Mouse (Mus musculus) liver, embryonic 11.5 days (tissue): ENCODE measurements around the gene Cdh22. TPM values are rescaled to one million over a fixed set of nuclear protein-coding genes. Genes with fewer than 3 reads are reported as not detected.
A peak's percentile ranks its signal among the peaks of the same experiment; 100 is the strongest.

Experiments used
- ATAC-seq: fragments of 200-750 bp; cut with Nextera tagmentation; replicated peaks from 2 replicates; pipeline ENCODE4 v1.8.0; 2017; ENCODE audit warnings: moderate number of reproducible peaks, mild to moderate bottlenecking, moderate TSS enrichment, moderate library complexity; ENCODE audit not compliant: low FRiP score
- DNase-seq: peaks from one replicate; pipeline ENCODE4 v3.0.0-alpha.2; 2017; ENCODE audit warnings: low spot score
- H3K27ac ChIP-seq: fragments of 300-500 bp; sonication (generic); 2 replicates; pipeline ENCODE4 v1.5.1; 2014; ENCODE audit warnings: mild to moderate bottlenecking, low read depth, low read length, control low read depth
- H3K27me3 ChIP-seq: fragments of 300-500 bp; sonication (generic); replicated peaks from 2 replicates; pipeline ENCODE4 v1.6.1; 2014; ENCODE audit warnings: low read length, mixed read lengths; ENCODE audit not compliant: control insufficient read depth, insufficient read depth
- H3K36me3 ChIP-seq: fragments of 300-500 bp; sonication (generic); 2 replicates; pipeline ENCODE4 v1.6.1; 2014; ENCODE audit warnings: mild to moderate bottlenecking, low read length, moderate library complexity, mixed read lengths; ENCODE audit not compliant: control insufficient read depth, insufficient read depth
- H3K4me1 ChIP-seq: fragments of 300-500 bp; sonication (generic); replicated peaks from 2 replicates; pipeline ENCODE4 v1.6.1; 2014; ENCODE audit warnings: low read length, mixed read lengths; ENCODE audit not compliant: control insufficient read depth, insufficient read depth
- H3K4me2 ChIP-seq: fragments of 300-500 bp; sonication (generic); 2 replicates; pipeline ENCODE4 v1.6.1; 2014; ENCODE audit warnings: mild to moderate bottlenecking, control low read depth, moderate library complexity
- H3K4me3 ChIP-seq: fragments of 300-500 bp; sonication (generic); 2 replicates; pipeline ENCODE4 v1.5.1; 2014; ENCODE audit warnings: low read depth, low read length, control low read depth
- H3K9ac ChIP-seq: fragments of 300-500 bp; sonication (generic); 2 replicates; pipeline ENCODE4 v1.6.1; 2014; ENCODE audit warnings: low read depth, low read length, control low read depth
- H3K9me3 ChIP-seq: fragments of 300-500 bp; sonication (generic); 2 replicates; pipeline ENCODE4 v1.6.1; 2016; ENCODE audit warnings: low read length, inconsistent platforms, mixed read lengths; ENCODE audit not compliant: control insufficient read depth
- WGBS: fragments of 180-500 bp; shearing (Covaris S2); extraction: QIAGEN DNeasy Blood & Tissue Kit; methylation state at CpG from one replicate; pipeline ENCODE4 v1.1.7; 2014; 5-methylcytosine and 5-hydroxymethylcytosine counted together
- polyA plus RNA-seq: library from polyadenylated mRNA; unstranded; fragments of >200 nt; fragmentation: Nextera tagmentation; extraction: Ambion mirVana; gene quantifications from 2 replicates; pipeline ENCODE4 v1.2.1, GENCODE M21; 2014

Gene Cdh22
- polyA plus RNA-seq, 1 experiment from 2014 or later: 0.11 TPM

DNA sequence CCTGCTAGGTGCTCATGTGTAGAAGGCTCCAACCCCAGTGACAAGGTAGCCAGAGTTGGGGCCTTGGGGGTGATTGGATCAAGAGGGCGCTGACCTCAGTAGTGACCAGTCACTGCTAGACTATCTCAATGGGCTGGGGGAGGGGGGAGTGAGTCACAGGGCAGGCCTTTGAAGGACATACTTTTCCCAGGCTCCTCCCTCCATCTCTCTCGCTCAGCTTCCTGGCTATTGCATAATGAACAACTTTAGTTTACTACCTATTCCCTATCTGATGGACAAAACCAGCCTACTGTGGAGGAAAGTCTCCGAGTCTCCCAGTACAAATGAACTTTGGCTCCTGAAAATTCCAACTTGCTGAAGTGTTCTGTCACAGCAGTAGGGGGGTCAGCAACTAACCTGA is 45.1 kb downstream of the Cdh22 start:
- H3K9ac ChIP-seq: no peak overlapping the region
- 0 out of 2 replicates have a peak, but pooled peaks cover 3% of the 10 kb centered on the region for H3K4me1 ChIP-seq
- H3K36me3 ChIP-seq: no peaks in the 10 kb centered on the region
- ATAC-seq (0 out of 2 replicates have a peak, but pooled peaks have one; percentile 20), DNase-seq (no peak)
- H3K27me3 ChIP-seq: peaks cover 5% of the 10 kb centered on the region
- no peak overlapping the region for H3K4me3 ChIP-seq
- no peaks in the 10 kb centered on the region for H3K9me3 ChIP-seq
- 48% methylated on average over 3 of the region's 3 CpGs for WGBS
- no peak overlapping the region for H3K27ac ChIP-seq
- H3K4me2 ChIP-seq: no peak overlapping the region

DNA sequence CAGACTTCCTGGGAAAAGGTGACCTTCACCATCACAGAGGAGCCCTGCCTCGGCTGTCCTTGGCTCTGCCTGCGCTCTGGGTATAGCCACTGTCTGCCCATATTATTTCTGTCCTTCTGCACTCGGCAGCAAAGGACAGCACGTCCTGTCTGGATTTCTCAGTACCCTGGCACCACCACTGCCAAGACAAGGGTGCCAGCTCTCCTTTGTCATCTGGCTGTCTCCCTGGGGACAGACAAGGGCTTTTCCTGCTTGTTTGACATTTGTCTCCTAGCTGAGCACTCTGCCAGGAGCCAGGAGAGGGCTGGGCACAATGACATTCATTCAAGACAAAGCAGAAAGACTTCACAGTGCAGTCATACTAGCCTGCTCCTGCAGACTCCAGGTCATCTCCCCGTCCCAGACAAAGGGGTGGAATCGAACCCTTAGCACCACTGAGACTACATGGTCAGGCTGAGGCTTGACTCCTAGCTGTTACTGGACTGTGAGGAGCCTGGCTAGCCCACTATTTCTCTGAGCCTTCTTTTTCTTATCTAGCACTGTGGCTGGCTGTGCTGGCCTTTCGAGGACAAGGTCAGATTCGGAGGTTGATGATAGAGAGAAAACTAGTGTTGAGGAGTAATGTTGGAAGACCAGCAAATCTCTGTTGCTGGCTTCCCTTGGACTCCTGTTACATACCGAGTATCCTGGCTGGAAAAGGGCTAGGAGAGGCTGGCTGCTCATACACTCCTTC is 46.8 kb downstream of the Cdh22 start:
- WGBS: 66% methylated on average over 9 of the region's 9 CpGs

DNA sequence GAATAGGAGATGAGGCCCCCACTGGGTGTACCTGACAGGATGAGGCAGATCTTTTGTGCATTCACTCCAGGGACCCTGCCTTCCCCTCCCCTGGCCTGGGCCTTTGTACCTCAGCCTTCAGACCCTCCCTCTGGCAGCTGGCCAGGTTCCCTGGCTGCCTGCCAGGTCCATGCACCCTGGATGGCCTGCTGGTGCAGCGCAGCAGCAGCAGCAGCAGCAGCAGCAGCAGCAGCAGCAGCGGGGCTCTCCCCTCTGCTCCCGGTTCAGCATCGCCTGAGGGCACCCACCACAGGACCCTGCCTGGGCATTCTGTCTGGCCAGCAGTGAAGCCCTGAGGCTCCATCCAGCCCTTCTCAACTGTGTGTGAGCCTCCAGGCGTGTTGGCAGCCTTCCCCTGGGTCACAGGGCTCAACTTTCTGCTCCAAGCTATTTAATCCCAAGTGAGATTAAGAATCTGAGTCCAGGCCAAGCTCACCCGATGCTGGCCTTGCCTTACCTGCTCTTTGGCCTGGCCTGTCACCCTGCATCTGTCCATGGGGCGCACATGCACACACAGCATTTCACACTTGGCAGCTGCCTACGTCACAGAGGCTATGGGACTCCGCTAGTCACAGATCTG is 50.5 kb downstream of the Cdh22 start:
- peaks cover 42% of the 10 kb centered on the region for H3K27me3 ChIP-seq
- no peaks in the 10 kb centered on the region for H3K9me3 ChIP-seq
- no peak overlapping the region for H3K27ac ChIP-seq
- H3K4me2 ChIP-seq: no peak overlapping the region
- WGBS: 45% methylated on average over 9 of the region's 9 CpGs
- no peaks in the 10 kb centered on the region for H3K36me3 ChIP-seq
- H3K9ac ChIP-seq: no peak overlapping the region
- H3K4me3 ChIP-seq: no peak overlapping the region
- peak; percentile 52 for DNase-seq
- H3K4me1 ChIP-seq: no peaks in the 10 kb centered on the region
- ATAC-seq: no peak

More for the DNA sequence above, 46.8 kb downstream of the Cdh22 start:
- H3K27ac ChIP-seq: no peak overlapping the region
- H3K9me3 ChIP-seq: no peaks in the 10 kb centered on the region
- H3K4me1 ChIP-seq: 0 out of 2 replicates have a peak, but pooled peaks cover 3% of the 10 kb centered on the region
- H3K4me3 ChIP-seq: no peak overlapping the region
- H3K9ac ChIP-seq: no peak overlapping the region
- no peak overlapping the region for H3K4me2 ChIP-seq
- peaks cover 11% of the 10 kb centered on the region for H3K27me3 ChIP-seq
- ATAC-seq: no peak
- DNase-seq: no peak
- H3K36me3 ChIP-seq: no peaks in the 10 kb centered on the region

DNA sequence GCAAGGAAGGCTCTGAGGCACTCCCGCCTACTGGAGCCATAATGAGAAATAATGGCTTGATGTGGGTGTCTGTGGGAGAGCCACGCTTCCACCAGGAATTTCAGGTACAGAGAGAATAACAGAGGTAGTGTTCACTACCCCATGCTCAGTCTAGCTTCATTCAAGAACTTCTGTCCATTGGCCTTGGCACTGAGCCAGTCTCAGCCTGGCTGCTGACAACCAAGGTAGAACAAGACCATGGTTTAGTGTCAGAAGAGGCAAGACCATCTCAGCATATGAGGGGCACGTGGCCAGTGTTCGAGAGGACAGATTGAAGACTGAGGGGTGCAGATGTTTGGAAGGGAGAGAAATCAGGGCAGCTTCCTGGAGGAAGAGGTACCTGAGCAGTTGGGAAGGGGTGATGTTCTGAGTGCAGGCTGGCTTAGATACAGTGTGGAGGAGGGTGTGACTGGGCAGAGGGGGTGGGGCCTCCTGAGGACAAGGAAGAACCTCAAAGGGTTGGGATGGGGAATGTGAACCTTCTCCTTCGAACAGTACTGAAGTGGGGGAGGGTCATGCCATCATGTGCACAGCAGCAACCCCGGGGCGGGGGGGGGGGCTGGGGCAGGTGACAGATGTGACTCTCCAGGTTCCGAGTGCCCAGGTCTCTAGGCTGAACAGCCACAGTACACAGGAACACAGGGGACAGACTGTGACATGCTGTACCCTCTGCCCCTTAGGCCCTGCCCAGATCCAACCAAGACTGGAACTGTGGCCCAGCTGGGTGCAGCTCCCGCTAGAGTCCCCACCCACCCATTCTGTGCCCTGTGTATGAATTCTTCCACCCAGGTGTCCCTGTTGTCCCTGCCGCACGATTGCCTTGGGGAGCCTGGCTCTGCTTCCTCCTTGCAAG is 52.3 kb downstream of the Cdh22 start:
- Histone ChIP-seq H3K4me2 (no peak overlapping the region), H3K36me3 (no peaks in the 10 kb centered on the region), H3K4me3 (no peak overlapping the region), H3K27ac (no peak overlapping the region), H3K27me3 (peaks cover 56% of the 10 kb centered on the region), H3K9ac (no peak overlapping the region), H3K4me1 (no peaks in the 10 kb centered on the region), H3K9me3 (no peaks in the 10 kb centered on the region)
- ATAC-seq (no peak), DNase-seq (no peak)
- 56% methylated on average over 9 of the region's 11 CpGs for WGBS

DNA sequence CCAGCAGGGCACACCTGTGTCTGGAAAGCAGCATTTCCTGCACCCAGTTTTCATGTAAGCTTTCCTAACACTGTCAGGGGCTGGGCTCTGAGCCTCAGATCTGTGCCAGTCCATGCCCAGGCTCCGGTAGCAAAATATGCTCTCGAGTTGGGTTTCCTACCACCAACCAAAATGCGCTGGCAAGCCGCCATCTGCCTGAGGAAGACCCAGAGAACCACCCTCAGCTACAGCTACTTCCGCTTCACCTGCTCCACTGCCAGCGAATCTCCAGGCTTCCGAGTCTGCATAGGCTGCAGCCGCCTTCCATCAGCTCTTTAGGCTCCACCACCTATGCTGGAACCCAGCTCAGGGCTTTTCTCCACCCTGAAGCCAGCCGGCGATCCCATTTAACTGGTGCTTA is 55.4 kb downstream of the Cdh22 start:
- H3K4me3 ChIP-seq: no peak overlapping the region
- H3K9ac ChIP-seq: no peak overlapping the region
- 49% methylated on average over 10 of the region's 10 CpGs for WGBS
- no peak overlapping the region for H3K4me2 ChIP-seq
- H3K27me3 ChIP-seq: peaks cover 69% of the 10 kb centered on the region
- H3K4me1 ChIP-seq: no peaks in the 10 kb centered on the region
- H3K9me3 ChIP-seq: no peaks in the 10 kb centered on the region
- H3K36me3 ChIP-seq: no peaks in the 10 kb centered on the region
- ATAC-seq: no peak
- H3K27ac ChIP-seq: no peak overlapping the region
- no peak for DNase-seq

DNA sequence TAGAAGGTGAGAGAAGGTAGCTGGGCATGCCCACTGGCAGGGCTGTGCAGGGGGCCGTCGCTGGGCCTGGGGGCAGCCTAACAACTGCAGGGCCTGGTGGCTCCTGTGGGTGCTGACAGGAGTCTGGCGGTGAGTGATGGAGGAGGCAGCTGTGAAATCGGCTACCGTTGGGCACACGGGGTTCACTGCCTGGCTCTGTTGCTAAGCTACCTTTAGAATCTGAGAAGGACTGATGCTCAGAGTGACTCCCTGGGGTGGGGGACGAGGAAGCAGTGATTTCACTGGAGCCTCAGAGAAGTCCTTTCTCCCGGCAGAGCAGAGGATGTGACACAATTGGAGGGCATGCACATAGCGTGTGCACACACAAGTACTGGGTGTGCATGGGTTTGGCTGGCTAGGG is 57.7 kb downstream of the Cdh22 start:
- Histone ChIP-seq H3K27me3 (peaks cover 58% of the 10 kb centered on the region), H3K9ac (no peak overlapping the region)
- ATAC-seq: no peak

DNA sequence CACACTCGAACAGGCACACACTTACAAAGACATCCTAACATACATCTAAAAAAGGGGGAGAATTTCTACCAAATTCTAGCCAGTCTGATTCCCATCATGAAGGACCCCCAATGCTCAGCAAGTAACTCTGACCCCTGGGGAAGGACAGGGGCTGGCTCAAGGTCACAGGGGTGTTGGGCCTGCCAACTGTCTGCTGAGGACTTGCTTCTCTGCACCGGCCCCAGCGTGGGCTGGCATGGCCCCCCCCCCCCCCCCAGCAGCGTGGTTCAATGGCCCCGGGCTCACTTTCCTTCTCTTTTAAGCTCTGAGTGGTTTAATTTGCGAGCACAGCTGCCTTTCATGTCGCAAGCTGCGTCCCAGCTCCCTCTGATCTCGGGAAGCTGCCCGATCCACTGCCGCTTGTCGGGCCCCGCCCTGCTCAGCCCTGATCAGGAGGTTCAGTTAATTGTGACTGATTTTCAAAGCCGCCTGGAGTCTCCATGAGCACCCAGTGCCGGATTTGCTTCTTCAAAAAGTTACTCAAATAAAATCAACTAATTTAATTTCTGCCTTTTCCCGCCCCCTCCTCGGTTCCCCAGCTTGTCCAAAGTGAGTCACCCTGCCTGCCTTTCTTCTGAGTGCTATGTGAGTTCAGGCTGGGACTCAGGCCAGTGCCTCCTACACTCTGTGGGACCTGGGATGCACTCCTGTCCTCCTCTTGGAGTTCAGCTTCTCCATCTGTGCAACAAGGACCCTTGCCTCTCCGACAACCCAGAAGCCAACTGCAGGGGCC is 67.8 kb downstream of the Cdh22 start:
- no peaks in the 10 kb centered on the region for H3K36me3 ChIP-seq
- H3K9ac ChIP-seq: no peak overlapping the region
- WGBS: 14% methylated on average over 17 of the region's 18 CpGs
- H3K4me3 ChIP-seq: no peak overlapping the region
- DNase-seq: no peak
- H3K4me2 ChIP-seq: no peak overlapping the region
- H3K27me3 ChIP-seq: peaks cover 31% of the 10 kb centered on the region
- ATAC-seq: no peak
- H3K4me1 ChIP-seq: no peaks in the 10 kb centered on the region
- H3K9me3 ChIP-seq: no peaks in the 10 kb centered on the region
- H3K27ac ChIP-seq: no peak overlapping the region

More for the DNA sequence above, 57.7 kb downstream of the Cdh22 start:
- no peak for DNase-seq
- Histone ChIP-seq H3K4me2 (no peak overlapping the region), H3K4me1 (no peaks in the 10 kb centered on the region), H3K9me3 (no peaks in the 10 kb centered on the region), H3K27ac (no peak overlapping the region), H3K4me3 (no peak overlapping the region), H3K36me3 (no peaks in the 10 kb centered on the region)
- 27% methylated on average over 9 of the region's 9 CpGs for WGBS

DNA sequence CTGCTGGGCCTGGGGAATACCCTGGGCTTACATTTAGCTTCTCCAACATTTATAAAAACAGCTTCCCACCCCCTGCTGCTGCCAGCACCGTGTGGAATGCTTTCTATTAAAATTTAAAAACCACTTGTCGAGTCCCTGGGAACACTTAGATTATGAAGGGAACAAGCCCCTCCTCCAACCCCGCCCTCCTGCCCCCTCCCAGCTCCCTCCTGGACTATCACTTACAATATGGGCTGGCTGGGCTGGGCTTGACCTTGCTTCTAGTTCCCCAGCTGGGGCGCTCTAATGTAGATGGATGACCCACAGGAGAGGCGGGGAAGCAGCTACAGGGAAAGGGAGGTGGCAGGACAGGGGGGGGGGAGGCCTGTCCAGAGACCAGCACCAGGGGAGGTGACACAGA is 72.4 kb downstream of the Cdh22 start:
- H3K4me2 ChIP-seq: no peak overlapping the region
- H3K4me3 ChIP-seq: no peak overlapping the region
- WGBS: 3% methylated on average over 5 of the region's 5 CpGs
- H3K4me1 ChIP-seq: no peaks in the 10 kb centered on the region
- no peak for DNase-seq
- H3K27ac ChIP-seq: no peak overlapping the region
- no peaks in the 10 kb centered on the region for H3K9me3 ChIP-seq
- H3K9ac ChIP-seq: no peak overlapping the region
- no peak for ATAC-seq
- no peaks in the 10 kb centered on the region for H3K36me3 ChIP-seq
- H3K27me3 ChIP-seq: peaks cover 22% of the 10 kb centered on the region
